Mouse (Mus musculus): ENCODE measurements around the gene Arrdc5.

DNA sequence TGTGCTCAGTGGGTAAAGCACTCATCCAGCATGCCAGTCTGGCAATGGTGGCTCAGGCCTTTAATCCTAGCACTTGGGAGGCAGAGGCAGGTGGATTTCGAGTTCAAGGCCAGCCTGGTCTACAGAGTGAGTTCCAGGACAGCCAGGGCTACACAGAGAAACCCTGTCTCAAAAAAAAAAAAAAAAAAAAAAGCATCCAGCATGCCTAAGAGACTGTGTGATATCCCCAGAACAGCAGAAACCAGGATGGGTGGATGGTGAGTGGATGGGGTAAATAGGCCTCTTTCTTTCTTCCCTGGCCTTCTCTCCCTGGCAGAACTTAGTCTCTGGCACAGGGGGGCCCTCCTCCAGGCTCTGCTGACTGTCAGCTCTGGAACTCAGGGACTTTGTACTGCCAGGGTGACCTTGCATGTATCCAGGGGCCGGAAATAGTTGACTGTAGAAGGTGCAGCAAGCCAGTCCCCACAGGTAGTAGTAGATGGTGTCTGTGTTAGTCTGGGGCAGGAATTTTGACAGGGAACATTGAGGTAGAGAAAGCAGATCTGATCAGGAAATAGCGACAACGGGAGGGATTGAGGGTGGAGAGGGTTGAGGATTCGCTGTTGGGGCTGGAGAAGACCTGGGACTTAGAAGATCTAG lies 24.1 kb downstream of the Arrdc5 start:
- TF ChIP-seq CTCF (IDR thresholded peaks at IDR 0.05; ENCODE audit: extremely low read depth, insufficient read depth, insufficient read length, insufficient replicate concordance) (no peak), POLR2A (IDR thresholded peaks at IDR 0.05; ENCODE audit: low read depth, low read length) (no peak)

Measured in spleen, adult 2 months (tissue).